Mouse (Mus musculus) kidney, adult 2 months (tissue): ENCODE results near the gene Prdx2.

Experiments used
- CTCF ChIP-seq: fragments of 200-500 bp; conservative IDR thresholded peaks from 2 replicates; pipeline ENCODE4 v1.5.1; 2011; ENCODE audit warnings: low read depth, mild to moderate bottlenecking, control low read depth, low read length, moderate library complexity, mixed read lengths; ENCODE audit not compliant: insufficient read depth, insufficient read length
- POLR2A ChIP-seq: fragments of 200-500 bp; IDR thresholded peaks from one replicate; pipeline ENCODE4 v1.6.1; 2011; ENCODE audit warnings: low read depth, low read length, control low read depth

DNA sequence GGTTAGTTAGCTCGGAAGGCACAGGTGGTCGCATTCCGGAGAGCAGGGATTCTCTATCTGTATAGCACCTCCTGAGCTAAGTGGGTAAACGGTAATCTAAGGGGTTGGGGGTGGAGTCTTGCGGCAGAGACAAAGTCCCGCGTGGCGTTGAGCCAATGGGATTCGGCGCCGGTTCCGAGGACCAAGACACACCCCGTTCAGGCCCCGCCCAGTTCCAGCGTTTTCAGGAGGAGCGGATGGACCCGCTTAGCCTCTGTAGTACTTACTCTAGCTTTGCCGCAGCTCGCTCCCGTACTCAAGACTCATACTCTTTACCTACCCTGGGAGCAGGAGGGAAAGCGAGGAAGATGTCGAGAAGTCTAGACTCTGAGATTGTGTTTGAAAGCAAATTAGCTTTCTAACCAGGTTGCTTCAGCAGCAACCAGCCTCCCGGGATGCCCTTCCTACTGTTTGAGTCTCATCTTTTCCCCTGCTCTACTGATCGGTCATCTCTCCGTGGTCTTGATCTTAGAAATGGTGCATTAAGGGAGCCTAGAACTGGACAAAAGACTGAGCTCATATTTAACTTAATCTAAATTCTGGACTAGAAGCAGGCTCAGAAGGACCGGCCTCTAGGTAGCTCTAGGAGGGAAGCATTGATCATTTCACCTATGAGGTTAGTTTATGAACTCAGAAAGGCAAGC, 24.8 kb upstream of the Prdx2 start:
- TF ChIP-seq CTCF = no peak
- no peak for TF ChIP-seq POLR2A
